Mouse (Mus musculus) liver, embryonic 14.5 days (tissue): ENCODE measurements around the gene Spryd3.

Experiments used
- CTCF ChIP-seq: IDR thresholded peaks from 2 replicates; pipeline ENCODE4 v1.5.1; 2016; ENCODE audit warnings: antibody characterized with exemption, low read depth, control low read depth
- EP300 ChIP-seq: IDR thresholded peaks from 2 replicates; pipeline ENCODE4 v1.6.1; 2016; ENCODE audit warnings: antibody characterized with exemption, low read depth

GRCm38 (mm10) chr15:102179924-102180323, 43.9 kb upstream of the Spryd3 start:
- TF ChIP-seq EP300, result no peak
- no peak for TF ChIP-seq CTCF
